Mouse (Mus musculus) midbrain, embryonic 14.5 days (tissue): ENCODE results near the gene Dlg1. TPM values are rescaled to one million over a fixed set of nuclear protein-coding genes. Genes with fewer than 3 reads are reported as not detected.
A peak's percentile ranks its signal among the peaks of the same experiment; 100 is the strongest.

Source experiments
- ATAC-seq: fragments of 200-750 bp; cut with Nextera tagmentation; 2 replicates; pipeline ENCODE4 v1.8.0; 2017; ENCODE audit warnings: moderate number of reproducible peaks, moderate library complexity; ENCODE audit not compliant: low FRiP score, low TSS enrichment
- DNase-seq: peaks from one replicate; pipeline ENCODE4 v3.0.0-alpha.2; 2015
- H3K27ac ChIP-seq: fragments of 300-500 bp; sonication (generic); replicated peaks from 2 replicates; pipeline ENCODE4 v1.5.1; 2014; ENCODE audit warnings: mild to moderate bottlenecking, low read depth, low read length, moderate library complexity
- H3K27me3 ChIP-seq: fragments of 300-500 bp; sonication (generic); 2 replicates; pipeline ENCODE4 v1.6.1; 2014; ENCODE audit warnings: low read length, control low read depth, mixed read lengths; ENCODE audit not compliant: control insufficient read depth, insufficient read depth
- H3K36me3 ChIP-seq: fragments of 300-500 bp; sonication (generic); 2 replicates; pipeline ENCODE4 v1.6.1; 2014; ENCODE audit warnings: low read length, control low read depth; ENCODE audit not compliant: control insufficient read depth, insufficient read depth
- H3K4me1 ChIP-seq: fragments of 300-500 bp; sonication (generic); 2 replicates; pipeline ENCODE4 v1.6.1; 2014; ENCODE audit warnings: mild to moderate bottlenecking, antibody characterized with exemption, low read length, control low read depth; ENCODE audit not compliant: control insufficient read depth, insufficient read depth
- H3K4me2 ChIP-seq: fragments of 300-500 bp; sonication (generic); 2 replicates; pipeline ENCODE4 v1.6.1; 2014; ENCODE audit warnings: mild to moderate bottlenecking, low read length, moderate library complexity
- H3K4me3 ChIP-seq: fragments of 300-500 bp; sonication (generic); replicated peaks from 2 replicates; pipeline ENCODE4 v1.5.1; 2014; ENCODE audit warnings: low read depth, low read length
- H3K9ac ChIP-seq: fragments of 300-500 bp; sonication (generic); replicated peaks from 2 replicates; pipeline ENCODE4 v1.6.1; 2014; ENCODE audit warnings: mild to moderate bottlenecking, low read length, moderate library complexity
- H3K9me3 ChIP-seq: fragments of 300-500 bp; sonication (generic); 2 replicates; pipeline ENCODE4 v1.6.1; 2016; ENCODE audit warnings: low read length, control low read depth, mixed read lengths; ENCODE audit not compliant: control insufficient read depth
- WGBS: fragments of 180-500 bp; shearing (Covaris S2); extraction: QIAGEN DNeasy Blood & Tissue Kit; methylation state at CpG from one replicate; pipeline ENCODE4 v1.1.7; 2014; 5-methylcytosine and 5-hydroxymethylcytosine counted together
- polyA plus RNA-seq: library from polyadenylated mRNA; unstranded; fragments of >200 nt; fragmentation: Nextera tagmentation; extraction: Ambion mirVana; gene quantifications from 2 replicates; pipeline ENCODE4 v1.2.1, GENCODE M21; 2014

Dlg1 gene
- polyA plus RNA-seq, 1 experiment from 2014 or later: 13.2 TPM

DNA sequence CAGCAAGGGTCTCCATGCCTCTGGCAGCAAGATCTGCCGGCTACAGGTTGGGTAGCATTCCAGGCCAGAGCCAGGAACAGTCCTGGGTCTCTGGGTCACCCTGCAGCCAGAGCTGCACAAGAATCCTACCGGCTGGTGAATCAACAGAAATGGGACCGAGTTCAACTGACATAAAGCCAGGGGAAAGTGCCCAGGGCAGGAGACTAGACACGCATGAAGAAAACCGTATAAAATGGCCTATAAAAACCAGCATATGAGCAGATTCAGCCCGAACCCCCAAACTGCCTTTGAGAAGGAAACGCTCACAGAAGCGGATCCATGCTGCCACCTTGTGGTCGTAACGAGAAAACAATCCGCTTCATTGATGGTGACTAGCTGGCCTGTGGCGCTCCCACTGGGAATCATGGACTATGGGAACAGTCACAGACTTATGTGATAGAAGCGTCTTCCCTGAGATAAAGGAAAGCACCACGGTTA lies 255.0 kb downstream of the Dlg1 start:
- ATAC-seq (no peak; the same call in 1 of the 2 replicates), DNase-seq (peak; percentile 96)
- Histone ChIP-seq H3K9me3 (no peaks in the 10 kb centered on the region), H3K9ac (peak overlapping the region; percentile 39; the same call in 1 of the 2 replicates), H3K27me3 (no peaks in the 10 kb centered on the region), H3K4me3 (no peak overlapping the region), H3K27ac (no peak overlapping the region), H3K36me3 (no peaks in the 10 kb centered on the region), H3K4me2 (peak overlapping the region; percentile 37), H3K4me1 (no peaks in the 10 kb centered on the region)
- 4% methylated on average over 14 of the region's 14 CpGs for WGBS

DNA sequence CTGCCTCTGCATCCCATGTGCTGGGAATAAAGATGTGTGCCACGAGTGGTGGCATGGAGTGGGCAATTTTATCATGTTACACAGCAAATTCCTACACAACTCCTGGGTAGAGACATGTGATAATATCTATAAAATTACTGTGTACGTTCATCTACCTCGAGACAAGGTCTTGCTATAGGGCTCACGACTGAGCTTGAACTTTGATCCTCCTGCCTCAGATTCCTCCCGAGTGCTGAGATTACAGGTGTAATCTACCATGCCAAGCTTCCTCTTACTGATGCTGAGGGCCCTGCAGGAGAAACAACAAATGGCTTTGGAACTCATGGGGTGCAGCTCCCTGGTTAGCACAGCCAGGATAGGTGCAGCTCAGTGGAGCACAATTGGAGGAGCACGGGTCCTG lies 261.1 kb downstream of the Dlg1 start:
- Histone ChIP-seq H3K9me3 (no peaks in the 10 kb centered on the region), H3K4me3 (no peak overlapping the region), H3K9ac (no peak overlapping the region), H3K27ac (no peak overlapping the region), H3K36me3 (no peaks in the 10 kb centered on the region), H3K27me3 (no peaks in the 10 kb centered on the region), H3K4me2 (no peak overlapping the region), H3K4me1 (no peaks in the 10 kb centered on the region)
- WGBS: 88% methylated on average over 6 of the region's 6 CpGs
- DNase-seq: no peak
- ATAC-seq: no peak

Other genes starting within 250 kb of the Dlg1 start
- 76.5 and 125 TPM in 2 replicates for gene Bdh1, start 241.2 kb upstream of the Dlg1 start, polyA plus RNA-seq
- gene Meltf, start 215.4 kb downstream of the Dlg1 start, polyA plus RNA-seq: 0.17 and 0.22 TPM in 2 replicates